Comparison of ENCODE assay signal across 8 mouse cellular contexts in genomic region chr3:106685381-106685780, GRCm38 (mm10). TPM values are rescaled to one million over a fixed set of nuclear protein-coding genes. Genes with fewer than 3 reads are reported as not detected.
A peak's percentile ranks its signal among the peaks of the same experiment; 100 is the strongest.
DNase-seq lines count a peak whose midpoint lies in the region; ATAC-seq and TF ChIP-seq lines count a peak whose summit lies in the region.

No protein-coding gene starts in this region.

- no peaks in the 10 kb centered on the region for H3K79me2 ChIP-seq in myocyte (ENCODE audit: control insufficient read depth, insufficient read depth)

- H3K4me3 ChIP-seq in kidney, embryonic 16.5 days (ENCODE audit: low read length), result peak overlapping the region; percentile 68
- peak overlapping the region; percentile 67 for H3K4me3 ChIP-seq in embryonic facial prominence, embryonic 10.5 days
- H3K4me3 ChIP-seq in intestine, embryonic 14.5 days (ENCODE audit: low read depth, low read length), result peak overlapping the region; percentile 57
- H3K4me3 ChIP-seq in myocyte, result peak overlapping the region; percentile 33

- no peak overlapping the region for H3ac ChIP-seq in myocyte (ENCODE audit: control insufficient read depth, insufficient read length)

- no peaks in the 10 kb centered on the region for H3K4me1 ChIP-seq in kidney, embryonic 16.5 days (ENCODE audit: insufficient read depth, low read length)
- H3K4me1 ChIP-seq in embryonic facial prominence, embryonic 10.5 days, result 0 out of 2 replicates have a peak, but pooled peaks cover 3% of the 10 kb centered on the region
- peaks cover 3% of the 10 kb centered on the region; the same call in 1 of the 2 replicates for H3K4me1 ChIP-seq in intestine, embryonic 14.5 days (replicated peaks; ENCODE audit: control insufficient read depth, insufficient read depth, low read length)

- no peaks in the 10 kb centered on the region for H3K9me3 ChIP-seq in kidney, embryonic 16.5 days (ENCODE audit: low read length)
- 0 out of 2 replicates have a peak, but pooled peaks cover 3% of the 10 kb centered on the region for H3K9me3 ChIP-seq in embryonic facial prominence, embryonic 10.5 days
- H3K9me3 ChIP-seq in intestine, embryonic 14.5 days (ENCODE audit: control insufficient read depth, low read length), result 0 out of 2 replicates have a peak, but pooled peaks cover 2% of the 10 kb centered on the region

- H3K4me2 ChIP-seq in kidney, embryonic 16.5 days (replicated peaks; ENCODE audit: low read depth, low read length), result peak overlapping the region; percentile 78
- H3K4me2 ChIP-seq in intestine, embryonic 14.5 days (ENCODE audit: low read length), result peak overlapping the region; percentile 60
- peak overlapping the region; percentile 66 for H3K4me2 ChIP-seq in myocyte (ENCODE audit: low read depth)

- no peak for DNase-seq in kidney, adult 11 months
- DNase-seq in embryonic facial prominence, embryonic 10.5 days (ENCODE audit: low spot score), result no peak
- no peak for DNase-seq in intestine, embryonic 14.5 days (ENCODE audit: low spot score)
- no peak for DNase-seq in cerebellum, adult 9-11 months
- no peak for DNase-seq in spleen, postnatal 36 days (ENCODE audit: low spot score in 2 of 2)
- no peak for DNase-seq in layer of hippocampus, adult 11-12 months (ENCODE audit: low spot score)

- no peak overlapping the region for H3K27ac ChIP-seq in kidney, embryonic 16.5 days (ENCODE audit: low read length)
- H3K27ac ChIP-seq in embryonic facial prominence, embryonic 10.5 days (replicated peaks), result peak overlapping the region; percentile 82
- 0 out of 2 replicates have a peak overlapping the region, but pooled peaks have one; percentile 52 for H3K27ac ChIP-seq in intestine, embryonic 14.5 days (ENCODE audit: low read depth)

- H3K27me3 ChIP-seq in kidney, embryonic 16.5 days (ENCODE audit: insufficient read depth, low read length), result no peaks in the 10 kb centered on the region
- no peaks in the 10 kb centered on the region for H3K27me3 ChIP-seq in embryonic facial prominence, embryonic 10.5 days (replicated peaks; ENCODE audit: low read depth, poor library complexity, severe bottlenecking)
- H3K27me3 ChIP-seq in intestine, embryonic 14.5 days (replicated peaks; ENCODE audit: control insufficient read depth, insufficient read depth, low read length), result no peaks in the 10 kb centered on the region
- H3K27me3 ChIP-seq in myocyte (ENCODE audit: control insufficient read depth, insufficient read depth, insufficient read length), result no peaks in the 10 kb centered on the region

- no peak for ATAC-seq in kidney, embryonic 16.5 days (ENCODE audit: low FRiP score, low TSS enrichment)
- no peak for ATAC-seq in intestine, embryonic 14.5 days (replicated peaks; ENCODE audit: low FRiP score, low TSS enrichment, low read depth)

- H3K9ac ChIP-seq in kidney, embryonic 16.5 days (replicated peaks; ENCODE audit: low read length), result no peak overlapping the region
- peak overlapping the region; percentile 68 for H3K9ac ChIP-seq in intestine, embryonic 14.5 days (ENCODE audit: low read length)

- WGBS in kidney, embryonic 16.5 days, result 26% methylated on average over 1 of the region's 1 CpGs
- WGBS in embryonic facial prominence, embryonic 10.5 days, result 42% methylated on average over 1 of the region's 1 CpGs
- 43% methylated on average over 1 of the region's 1 CpGs for WGBS in intestine, embryonic 14.5 days

- no peaks in the 10 kb centered on the region for H3K36me3 ChIP-seq in kidney, embryonic 16.5 days (ENCODE audit: insufficient read depth, low read length)
- H3K36me3 ChIP-seq in embryonic facial prominence, embryonic 10.5 days (replicated peaks), result no peaks in the 10 kb centered on the region
- no peaks in the 10 kb centered on the region for H3K36me3 ChIP-seq in intestine, embryonic 14.5 days (ENCODE audit: control insufficient read depth, insufficient read depth, low read length)
- H3K36me3 ChIP-seq in myocyte (ENCODE audit: control insufficient read depth, insufficient read depth), result no peaks in the 10 kb centered on the region

- TF ChIP-seq POLR2A in myocyte (IDR thresholded peaks at IDR 0.05; ENCODE audit: insufficient read length, low read depth), result no peak

TF ChIP-seq in myocyte, 11 proteins besides CTCF, POLR2A, EP300 and RAD21:
- TF ChIP-seq REST (IDR thresholded peaks at IDR 0.05; ENCODE audit: insufficient read depth, insufficient read length) (no peak), POLR2AphosphoS2 (IDR thresholded peaks at IDR 0.05; ENCODE audit: insufficient read length, low read depth) (no peak), MAX (IDR thresholded peaks at IDR 0.05; ENCODE audit: low read depth) (no peak), TCF3 (IDR thresholded peaks at IDR 0.05; ENCODE audit: insufficient read length, low read depth) (no peak), SRF (IDR thresholded peaks at IDR 0.05; ENCODE audit: control insufficient read depth, insufficient read length, low read depth) (no peak), MYOD1 (IDR thresholded peaks at IDR 0.05; ENCODE audit: control insufficient read depth in 1 of 3, insufficient read length in 2 of 3, low read depth in 2 of 3) (no peak), E2F4 (IDR thresholded peaks at IDR 0.05; ENCODE audit: insufficient read depth) (no peak), USF1 (IDR thresholded peaks at IDR 0.05; ENCODE audit: low read depth) (no peak), TCF12 (IDR thresholded peaks at IDR 0.05; ENCODE audit: insufficient read depth, poor library complexity, severe bottlenecking) (no peak), CEBPB (IDR thresholded peaks at IDR 0.05; ENCODE audit: insufficient read depth, poor library complexity, severe bottlenecking) (no peak)

RNA-seq across cellular contexts. Expression of gene Lrif1, which starts 0.6 kb away (rescaled TPM):
- 13.7 and 14.5 TPM in 2 replicates for polyA plus RNA-seq in kidney, embryonic 16.5 days (2015; fragmentation: Nextera tagmentation; extraction: Ambion mirVana)
- 13.9 and 14.5 TPM in 2 replicates for polyA plus RNA-seq in embryonic facial prominence, embryonic 10.5 days (2016; fragmentation: Nextera tagmentation; extraction: Ambion mirVana)
- polyA plus RNA-seq in intestine, embryonic 14.5 days (2014; fragmentation: Nextera tagmentation; extraction: Ambion mirVana), result 15.3 and 16.3 TPM in 2 replicates
- 9.7 TPM for polyA plus RNA-seq in myocyte (2012; fragmentation: generic; extraction: Trizol)
